Mouse (Mus musculus) E14TG2a.4 (cell line): ENCODE data around the gene Hid1.

ENCODE experiments used
- H3K27me3 ChIP-seq: 2 replicates; pipeline ENCODE4 v1.6.1; 2014; ENCODE audit warnings: low read length, control low read depth; ENCODE audit not compliant: insufficient read depth
- H3K36me3 ChIP-seq: 2 replicates; pipeline ENCODE4 v1.6.1; 2014; ENCODE audit warnings: low read length, control low read depth; ENCODE audit not compliant: insufficient read depth
- H3K4me1 ChIP-seq: replicated peaks from 2 replicates; pipeline ENCODE4 v1.6.1; 2014; ENCODE audit warnings: low read depth, low read length, control low read depth
- H3K4me3 ChIP-seq: replicated peaks from 2 replicates; pipeline ENCODE4 v1.5.1; 2014; ENCODE audit warnings: mild to moderate bottlenecking, low read length
- H3K9me3 ChIP-seq: 2 replicates; pipeline ENCODE4 v1.6.1; 2014; ENCODE audit warnings: low read length, control low read depth
- CTCF ChIP-seq: conservative IDR thresholded peaks from 2 replicates; pipeline ENCODE4 v1.5.1; 2014; ENCODE audit warnings: low read length
- NANOG ChIP-seq: IDR thresholded peaks from 2 replicates; pipeline ENCODE4 v1.6.1; 2014; ENCODE audit warnings: borderline replicate concordance, low read length, mixed read lengths
- POU5F1 ChIP-seq: IDR thresholded peaks from 2 replicates; pipeline ENCODE4 v1.6.1; 2014; ENCODE audit warnings: low read length, borderline replicate concordance

Hid1 gene

GRCm38 (mm10) chr11:115300745-115301144 is 66.8 kb downstream of the Hid1 start:
- no peak overlapping the region for H3K4me3 ChIP-seq
- peaks cover 24% of the 10 kb centered on the region for H3K4me1 ChIP-seq
- H3K27me3 ChIP-seq, result peaks cover 54% of the 10 kb centered on the region
- H3K36me3 ChIP-seq, result no peaks in the 10 kb centered on the region
- H3K9me3 ChIP-seq, result no peaks in the 10 kb centered on the region
- TF ChIP-seq NANOG, result no peak
- peak; percentile 54 for TF ChIP-seq CTCF

- Histone ChIP-seq H3K9me3 (no peaks in the 10 kb centered on the region), H3K4me1 (peaks cover 40% of the 10 kb centered on the region), H3K4me3 (0 out of 2 replicates have a peak overlapping the region, but pooled peaks have one; percentile 76), H3K27me3 (peaks cover 46% of the 10 kb centered on the region), H3K36me3 (no peaks in the 10 kb centered on the region)
- no peak for TF ChIP-seq NANOG
- TF ChIP-seq POU5F1, result no peak
- TF ChIP-seq CTCF, result no peak
These were observed 69.4 kb downstream of the Hid1 start for GRCm38 (mm10) chr11:115298160-115298559.
